Mouse (Mus musculus): ENCODE measurements around the gene Spa17.

DNA sequence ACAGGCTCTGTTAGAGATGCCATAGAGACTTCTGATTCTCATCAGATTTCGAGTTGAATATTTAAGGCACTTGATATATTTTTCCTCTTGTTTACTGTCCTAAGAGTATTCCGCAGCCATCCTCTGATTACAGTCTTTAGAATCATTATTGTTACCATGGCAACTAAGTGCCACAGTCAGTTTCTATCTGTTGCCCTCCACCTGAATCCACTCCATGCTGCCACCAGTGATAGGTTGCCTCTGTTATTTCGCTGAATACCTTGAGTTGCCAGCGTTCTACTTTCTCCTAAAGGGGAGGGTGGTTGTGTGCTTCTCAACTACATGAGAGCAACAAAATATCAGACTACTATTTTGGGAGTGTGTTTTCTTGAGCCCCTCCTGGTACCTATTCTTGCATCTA lies 26.8 kb downstream of the Spa17 start:
- no peak for TF ChIP-seq ZC3H11A (IDR thresholded peaks at IDR 0.05; ENCODE audit: low read depth, low read length)
- no peak for TF ChIP-seq SMC3 (IDR thresholded peaks at IDR 0.05; ENCODE audit: low read depth, low read length)
- no peak for TF ChIP-seq CHD1 (IDR thresholded peaks at IDR 0.05; ENCODE audit: low read depth, low read length)
- no peak for TF ChIP-seq GATA1 (IDR thresholded peaks at IDR 0.05; ENCODE audit: low read depth, low read length)
- TF ChIP-seq POLR2AphosphoS5 (IDR thresholded peaks at IDR 0.05; ENCODE audit: borderline replicate concordance, low read depth, low read length), result no peak
- TF ChIP-seq POLR2A (IDR thresholded peaks at IDR 0.05; ENCODE audit: control insufficient read depth in 1 of 2, insufficient read depth in 1 of 2, low read depth in 1 of 2, low read length in 2 of 2, poor library complexity in 1 of 2), result no peak
- no peak for TF ChIP-seq ZKSCAN1 (IDR thresholded peaks at IDR 0.05; ENCODE audit: low read depth, low read length)
- no peak for TF ChIP-seq USF1 (IDR thresholded peaks at IDR 0.05; ENCODE audit: low read depth, low read length)
- no peak for TF ChIP-seq ELF1 (IDR thresholded peaks at IDR 0.05; ENCODE audit: low read depth, low read length)
- TF ChIP-seq CHD2 (IDR thresholded peaks at IDR 0.05; ENCODE audit: low read length), result no peak
